Mouse (Mus musculus) forebrain, postnatal 0 days (tissue): ENCODE results near the gene Pmm2. TPM values are rescaled to one million over a fixed set of nuclear protein-coding genes. Genes with fewer than 3 reads are reported as not detected.

Source experiments
- ATAC-seq: fragments of 200-750 bp; cut with Nextera tagmentation; 2 replicates; pipeline ENCODE4 v1.8.0; 2017; ENCODE audit warnings: mild to moderate bottlenecking, moderate library complexity
- DNase-seq: peaks from one replicate; pipeline ENCODE4 v3.0.0-alpha.2; 2015
- H3K27ac ChIP-seq: fragments of 300-500 bp; sonication (generic); 2 replicates; pipeline ENCODE4 v1.5.1; 2014; ENCODE audit warnings: low read depth, mild to moderate bottlenecking, antibody characterized with exemption, low read length, moderate library complexity, mixed read lengths
- H3K27me3 ChIP-seq: fragments of 300-500 bp; sonication (generic); 2 replicates; pipeline ENCODE4 v1.6.1; 2014; ENCODE audit warnings: mild to moderate bottlenecking, low read length, mixed read lengths; ENCODE audit not compliant: insufficient read depth
- H3K36me3 ChIP-seq: fragments of 300-500 bp; sonication (generic); 2 replicates; pipeline ENCODE4 v1.6.1; 2014; ENCODE audit warnings: mild to moderate bottlenecking, moderate library complexity; ENCODE audit not compliant: insufficient read depth
- H3K4me1 ChIP-seq: fragments of 300-500 bp; sonication (generic); 2 replicates; pipeline ENCODE4 v1.6.1; 2014; ENCODE audit warnings: antibody characterized with exemption; ENCODE audit not compliant: insufficient read depth
- H3K4me2 ChIP-seq: fragments of 300-500 bp; sonication (generic); 2 replicates; pipeline ENCODE4 v1.6.1; 2014; ENCODE audit warnings: low read depth, mild to moderate bottlenecking, moderate library complexity
- H3K4me3 ChIP-seq: fragments of 300-500 bp; sonication (generic); 2 replicates; pipeline ENCODE4 v1.5.1; 2014; ENCODE audit warnings: low read depth, low read length, mixed read lengths
- H3K9ac ChIP-seq: fragments of 300-500 bp; sonication (generic); 2 replicates; pipeline ENCODE4 v1.6.1; 2014; ENCODE audit warnings: mild to moderate bottlenecking
- H3K9me3 ChIP-seq: fragments of 300-500 bp; sonication (generic); 2 replicates; pipeline ENCODE4 v1.6.1; 2016; ENCODE audit warnings: low read length
- CTCF ChIP-seq: sonication (generic); IDR thresholded peaks from 2 replicates; pipeline ENCODE4 v1.5.1; 2016; ENCODE audit warnings: antibody characterized with exemption, control low read depth, low read depth
- WGBS: fragments of 180-500 bp; shearing (Covaris S2); extraction: QIAGEN DNeasy Blood & Tissue Kit; methylation state at CpG from one replicate; pipeline ENCODE4 v1.1.7; 2014; 5-methylcytosine and 5-hydroxymethylcytosine counted together
- microRNA-seq, 2 experiments: library from miRNA; unstranded; fragments of <30 nt; microRNA quantifications; one replicate each; pipeline ENCODE4; 2016
- polyA plus RNA-seq: library from polyadenylated mRNA; unstranded; fragments of >200 nt; fragmentation: Nextera tagmentation; extraction: Ambion mirVana; gene quantifications from 2 replicates; pipeline ENCODE4 v1.2.1, GENCODE M21; 2015
- total RNA-seq: library from RNA; depleted of rRNA; stranded (reverse); fragments of >200 nt; gene quantifications from 2 replicates; pipeline ENCODE4 v1.2.3, GENCODE M21; 2014; rRNA removed

The Pmm2 gene
- total and polyA plus RNA-seq, 2 experiments from 2014 or later, result 27.3 to 32.0 TPM

DNA sequence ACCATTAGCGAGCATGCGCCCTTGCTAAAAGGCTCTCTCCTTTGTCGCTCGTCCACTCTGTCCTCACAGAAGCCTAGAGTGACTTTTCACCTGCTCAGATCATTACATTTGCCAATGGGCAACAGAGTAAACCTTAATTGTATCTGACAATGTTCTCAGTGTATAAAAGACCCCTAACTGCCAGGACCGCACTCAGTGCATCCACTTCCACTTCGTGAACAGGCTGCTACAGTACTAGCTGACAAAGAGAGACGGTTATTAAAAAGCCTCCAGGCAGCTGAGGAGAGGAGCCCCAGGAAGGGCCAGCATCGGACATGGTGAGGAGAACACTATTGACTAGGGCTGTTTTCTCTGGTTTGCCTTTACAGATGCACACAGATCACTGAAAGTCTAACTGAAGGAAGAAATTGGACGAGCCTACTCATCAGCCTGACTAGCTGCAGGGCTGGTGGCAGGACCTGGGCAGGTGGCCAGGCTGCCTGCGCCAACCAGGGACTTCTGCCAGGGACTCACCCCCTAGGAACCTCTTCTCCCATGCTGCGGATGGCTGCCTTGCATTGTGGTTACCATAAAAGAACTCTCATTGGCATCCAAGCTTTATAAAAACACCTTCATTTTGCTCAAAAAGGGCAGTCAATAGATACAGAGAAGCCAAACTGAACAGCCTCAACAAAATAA is 52.6 kb downstream of the Pmm2 start:
- H3K4me2 ChIP-seq, result no peak overlapping the region
- no peaks in the 10 kb centered on the region for H3K4me1 ChIP-seq
- peaks cover 65% of the 10 kb centered on the region for H3K36me3 ChIP-seq
- ATAC-seq (peak; percentile 64), DNase-seq (peak; percentile 61)
- H3K27me3 ChIP-seq, result no peaks in the 10 kb centered on the region
- no peak for TF ChIP-seq CTCF
- WGBS, result 60% methylated on average over 11 of the region's 11 CpGs
- no peak overlapping the region for H3K4me3 ChIP-seq
- no peaks in the 10 kb centered on the region for H3K9me3 ChIP-seq
- H3K27ac ChIP-seq, result 0 out of 2 replicates have a peak overlapping the region, but pooled peaks have one; percentile 15
- H3K9ac ChIP-seq, result no peak overlapping the region

DNA sequence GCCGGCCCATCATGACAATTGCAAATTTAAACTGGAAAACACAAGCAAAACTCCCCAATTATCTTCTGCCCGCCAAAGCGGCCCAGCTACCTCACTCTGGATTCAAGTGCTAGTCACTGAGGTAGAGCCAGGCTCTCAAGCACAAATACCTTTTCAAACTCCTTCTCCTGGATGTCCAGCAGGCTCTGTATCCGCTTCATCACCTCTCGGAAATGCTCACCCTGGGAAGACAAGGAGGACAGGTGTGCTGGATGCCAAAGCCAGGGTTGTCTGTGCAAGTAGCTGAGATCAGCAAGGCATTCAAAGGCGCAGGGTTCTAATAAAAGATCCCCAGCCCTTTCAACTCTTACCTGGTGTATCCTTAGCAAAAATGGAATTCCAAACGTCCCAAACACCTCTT is 53.7 kb downstream of the Pmm2 start:
- DNase-seq (no peak), ATAC-seq (no peak)
- H3K27ac ChIP-seq, result no peak overlapping the region
- no peaks in the 10 kb centered on the region for H3K4me1 ChIP-seq
- TF ChIP-seq CTCF, result no peak
- no peak overlapping the region for H3K4me3 ChIP-seq
- no peak overlapping the region for H3K4me2 ChIP-seq
- 91% methylated on average over 7 of the region's 7 CpGs for WGBS
- no peaks in the 10 kb centered on the region for H3K9me3 ChIP-seq
- no peaks in the 10 kb centered on the region for H3K27me3 ChIP-seq
- no peak overlapping the region for H3K9ac ChIP-seq
- H3K36me3 ChIP-seq, result peaks cover 72% of the 10 kb centered on the region

DNA sequence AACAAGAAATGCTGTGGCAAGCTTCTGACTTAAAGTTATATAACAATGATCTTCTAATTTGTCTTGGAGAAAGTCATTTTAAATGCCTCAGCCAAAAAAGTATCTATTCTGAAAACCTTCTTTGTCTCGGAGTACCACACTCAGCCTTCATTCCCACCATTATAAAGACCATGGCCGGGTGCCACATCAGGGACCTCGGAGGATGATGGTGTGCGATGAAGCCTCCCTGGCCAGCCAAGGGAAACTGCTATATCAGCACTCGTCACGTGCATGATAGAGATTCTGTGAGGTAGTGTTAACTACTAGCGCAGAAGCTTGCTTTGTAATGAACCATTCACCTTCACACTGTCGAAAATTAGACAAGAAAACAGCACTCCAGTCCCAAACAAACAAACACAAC is 62.1 kb downstream of the Pmm2 start:
- H3K27me3 ChIP-seq, result no peaks in the 10 kb centered on the region
- H3K4me3 ChIP-seq, result no peak overlapping the region
- WGBS, result 80% methylated on average over 8 of the region's 8 CpGs
- no peak overlapping the region for H3K27ac ChIP-seq
- no peak overlapping the region for H3K9ac ChIP-seq
- H3K4me2 ChIP-seq, result no peak overlapping the region
- DNase-seq (no peak), ATAC-seq (no peak)
- TF ChIP-seq CTCF, result no peak
- H3K36me3 ChIP-seq, result peaks cover 90% of the 10 kb centered on the region
- H3K4me1 ChIP-seq, result no peaks in the 10 kb centered on the region
- H3K9me3 ChIP-seq, result no peaks in the 10 kb centered on the region

DNA sequence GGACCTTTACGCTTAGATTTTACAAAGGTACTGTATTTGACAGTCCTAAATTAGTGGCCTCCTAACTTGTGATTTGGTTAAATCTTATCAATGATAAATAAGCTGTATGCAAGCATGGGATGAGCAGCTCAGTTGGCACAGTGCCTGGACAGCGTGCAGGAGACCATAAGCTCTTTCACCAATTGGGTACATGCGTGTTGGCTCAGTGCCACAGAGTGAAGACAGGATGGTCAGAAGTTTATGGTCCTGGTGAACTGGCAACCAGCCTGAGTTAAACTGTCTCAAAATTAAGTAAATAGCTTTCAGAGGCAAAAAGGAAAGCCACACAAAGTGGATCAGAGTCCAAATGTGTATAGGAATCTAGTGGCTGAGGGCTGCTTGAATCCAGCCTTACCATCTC is 63.1 kb downstream of the Pmm2 start:
- DNase-seq (no peak), ATAC-seq (no peak)
- Histone ChIP-seq H3K9ac (no peak overlapping the region), H3K36me3 (peaks cover 87% of the 10 kb centered on the region), H3K4me2 (no peak overlapping the region), H3K4me1 (no peaks in the 10 kb centered on the region), H3K27me3 (no peaks in the 10 kb centered on the region), H3K27ac (no peak overlapping the region), H3K9me3 (no peaks in the 10 kb centered on the region), H3K4me3 (no peak overlapping the region)
- no peak for TF ChIP-seq CTCF
- WGBS, result 77% methylated on average over 3 of the region's 3 CpGs

DNA sequence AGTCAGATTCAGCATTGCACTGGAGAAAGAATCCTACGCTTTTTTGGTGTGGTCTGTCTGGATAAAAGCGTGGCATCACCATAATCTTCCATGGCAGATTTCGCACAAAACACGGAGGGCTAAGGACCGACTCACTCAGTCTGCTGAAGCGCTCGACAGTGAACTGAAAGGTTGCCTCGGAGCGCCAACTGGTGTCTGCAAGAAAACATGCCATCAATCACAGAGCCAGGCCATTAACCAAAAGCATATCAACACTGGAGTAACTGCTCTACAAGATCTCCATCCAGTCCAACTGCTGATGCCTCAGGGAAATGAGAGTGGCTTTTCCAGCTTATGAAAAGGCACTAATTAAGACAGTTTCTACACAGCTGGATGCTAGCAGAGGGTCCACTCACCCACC is 74.5 kb downstream of the Pmm2 start:
- ATAC-seq (no peak), DNase-seq (no peak)
- H3K9me3 ChIP-seq, result no peaks in the 10 kb centered on the region
- 60% methylated on average over 9 of the region's 9 CpGs for WGBS
- no peak overlapping the region for H3K4me2 ChIP-seq
- H3K4me1 ChIP-seq, result no peaks in the 10 kb centered on the region
- H3K36me3 ChIP-seq, result peaks cover 69% of the 10 kb centered on the region
- no peak overlapping the region for H3K27ac ChIP-seq
- no peak overlapping the region for H3K4me3 ChIP-seq
- no peak overlapping the region for H3K9ac ChIP-seq
- no peaks in the 10 kb centered on the region for H3K27me3 ChIP-seq
- TF ChIP-seq CTCF, result no peak

Small RNAs within 50 kb of the gene (microRNA-seq; reads per million reads assigned to microRNA genes)
- 0 reads per million in 2 experiments for gene Gm22137

Other genes starting within 250 kb of the Pmm2 start
- 0.92 TPM in 1 of 2 replicates, not detected in the other for gene Tmem114, start 212.5 kb upstream of the Pmm2 start, total RNA-seq
- 0.36 and 0.88 TPM in 2 replicates for gene Tmem114, start 212.5 kb upstream of the Pmm2 start, polyA plus RNA-seq
- gene Mettl22, start 166.9 kb upstream of the Pmm2 start, total RNA-seq, result 34.8 and 61.6 TPM in 2 replicates
- gene Mettl22, start 166.9 kb upstream of the Pmm2 start, polyA plus RNA-seq, result 85.9 and 94.3 TPM in 2 replicates
- 76.1 and 104 TPM in 2 replicates for gene Abat, start 124.2 kb upstream of the Pmm2 start, total RNA-seq
- 54.9 and 69.4 TPM in 2 replicates for gene Abat, start 124.2 kb upstream of the Pmm2 start, polyA plus RNA-seq
- gene Tmem186, start within 50 bp of the Pmm2 start, total RNA-seq, result 19.3 and 22.9 TPM in 2 replicates
- gene Tmem186, start within 50 bp of the Pmm2 start, polyA plus RNA-seq, result 11.7 and 16.3 TPM in 2 replicates
- 144 and 155 TPM in 2 replicates for gene Carhsp1, start 34.5 kb downstream of the Pmm2 start, total RNA-seq
- gene Carhsp1, start 34.5 kb downstream of the Pmm2 start, polyA plus RNA-seq, result 135 and 142 TPM in 2 replicates
- not detected in 2 replicates for gene Gm5767, start 43.1 kb downstream of the Pmm2 start, total RNA-seq
- gene Gm5767, start 43.1 kb downstream of the Pmm2 start, polyA plus RNA-seq, result not detected in 2 replicates
- gene Usp7, start 154.6 kb downstream of the Pmm2 start, total RNA-seq, result 119 and 200 TPM in 2 replicates
- gene Usp7, start 154.6 kb downstream of the Pmm2 start, polyA plus RNA-seq, result 14.5 and 18.9 TPM in 2 replicates
- 63.7 and 80.2 TPM in 2 replicates for gene 1810013L24Rik, start 192.4 kb downstream of the Pmm2 start, total RNA-seq
- gene 1810013L24Rik, start 192.4 kb downstream of the Pmm2 start, polyA plus RNA-seq, result 8.2 and 15.9 TPM in 2 replicates